Mouse (Mus musculus) E14TG2a.4 (cell line): ENCODE results near the gene Opn3.

Source experiments
- CTCF ChIP-seq: conservative IDR thresholded peaks from 2 replicates; pipeline ENCODE4 v1.5.1; 2014; ENCODE audit warnings: low read length
- NANOG ChIP-seq: IDR thresholded peaks from 2 replicates; pipeline ENCODE4 v1.6.1; 2014; ENCODE audit warnings: borderline replicate concordance, low read length, mixed read lengths
- POU5F1 ChIP-seq: IDR thresholded peaks from 2 replicates; pipeline ENCODE4 v1.6.1; 2014; ENCODE audit warnings: low read length, borderline replicate concordance

GRCm38 (mm10) chr1:175671626-175672025, 20.9 kb downstream of the Opn3 start:
- no peak for TF ChIP-seq CTCF
- no peak for TF ChIP-seq NANOG
- no peak for TF ChIP-seq POU5F1
